In the genomic region with DNA sequence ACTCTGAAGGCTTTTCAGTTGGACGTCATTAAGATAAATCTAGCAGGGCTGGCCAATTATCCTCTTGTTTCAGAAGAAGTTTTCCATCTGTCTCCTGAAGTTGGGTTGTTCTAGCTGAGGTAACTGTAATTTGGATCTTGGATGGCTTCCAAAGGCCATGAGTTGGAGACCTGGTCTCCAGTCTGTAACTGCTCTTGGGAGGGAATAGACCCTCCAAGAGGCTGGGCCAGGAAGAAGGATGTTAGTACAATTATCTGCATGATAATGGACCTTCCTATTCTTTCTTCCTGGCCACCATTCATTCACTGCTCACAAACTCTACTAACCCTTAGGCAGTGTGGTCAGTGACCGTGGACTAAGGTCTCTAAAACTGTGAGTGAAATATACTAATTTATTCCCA, we compare ENCODE assay signal across 20 mouse cellular contexts.
"Had no signal": no experiment of that assay in that cellular context is flagged by ENCODE, and none has a peak within 500 bp of the region (broad histone marks: within the 10 kb centered on the region; RNA-seq: fewer than 3 reads in every experiment).

No protein-coding gene starts in this region.

- H3K4me1 ChIP-seq: neural tube, embryonic 13.5 days; neural tube, embryonic 15.5 days had no signal

- H3K4me3 ChIP-seq: lung, embryonic 15.5 days; midbrain, embryonic 13.5 days; myocyte; neural tube, embryonic 13.5 days; neural tube, embryonic 15.5 days; stomach, embryonic 15.5 days had no signal

- H3K4me2 ChIP-seq: lung, embryonic 15.5 days; midbrain, embryonic 11.5 days; midbrain, embryonic 13.5 days; neural tube, embryonic 13.5 days; neural tube, embryonic 15.5 days; stomach, embryonic 15.5 days had no signal

- ATAC-seq: lung, postnatal 0 days; midbrain, embryonic 13.5 days; midbrain, embryonic 16.5 days had no signal

- H3K27ac ChIP-seq: liver, embryonic 14.5 days; lung, embryonic 15.5 days; midbrain, embryonic 13.5 days; neural tube, embryonic 13.5 days; neural tube, embryonic 15.5 days; stomach, embryonic 15.5 days had no signal

- DNase-seq: lung, adult 18-20 months; lung, postnatal 4 days; retina, postnatal 1 day; right cerebral cortex, adult 18-20 months; right cerebral cortex, postnatal 25 days; right cerebral cortex, postnatal 4 days; spleen, adult 18-20 months; thymus, adult 18-20 months; thymus, postnatal 14 days; thymus, postnatal 36 days had no signal

- H3K27me3 ChIP-seq: lung, embryonic 15.5 days; midbrain, embryonic 13.5 days; neural tube, embryonic 13.5 days; neural tube, embryonic 15.5 days; stomach, embryonic 15.5 days had no signal

- H3K9ac ChIP-seq: liver, embryonic 14.5 days; lung, embryonic 15.5 days; midbrain, embryonic 13.5 days; neural tube, embryonic 13.5 days; neural tube, embryonic 15.5 days; stomach, embryonic 15.5 days had no signal

- H3K36me3 ChIP-seq: lung, embryonic 15.5 days; midbrain, embryonic 13.5 days; neural tube, embryonic 13.5 days; neural tube, embryonic 15.5 days; stomach, embryonic 15.5 days had no signal

- H3K9me3 ChIP-seq: lung, embryonic 15.5 days; midbrain, embryonic 13.5 days; neural tube, embryonic 13.5 days; neural tube, embryonic 15.5 days; stomach, embryonic 15.5 days had no signal
